Mouse (Mus musculus) midbrain, embryonic 10.5 days (tissue): Measurements from ENCODE around the gene Exoc7. TPM values are rescaled to one million over a fixed set of nuclear protein-coding genes. Genes with fewer than 3 reads are reported as not detected.

ENCODE experiments used
- DNase-seq: peaks from one replicate; pipeline ENCODE4 v3.0.0-alpha.2; 2017; ENCODE audit warnings: low spot score
- H3K27ac ChIP-seq: fragments of 300-500 bp; sonication (generic); replicated peaks from 2 replicates; pipeline ENCODE4 v1.5.1; 2016; ENCODE audit warnings: mild to moderate bottlenecking
- H3K27me3 ChIP-seq: fragments of 300-500 bp; sonication (generic); 2 replicates; pipeline ENCODE4 v1.6.1; 2016; ENCODE audit warnings: low read depth, mild to moderate bottlenecking; ENCODE audit not compliant: poor library complexity, severe bottlenecking
- H3K36me3 ChIP-seq: fragments of 300-500 bp; sonication (generic); 2 replicates; pipeline ENCODE4 v1.6.1; 2016; ENCODE audit warnings: mild to moderate bottlenecking, moderate library complexity
- H3K4me1 ChIP-seq: fragments of 300-500 bp; sonication (generic); 2 replicates; pipeline ENCODE4 v1.6.1; 2016
- H3K4me3 ChIP-seq: fragments of 300-500 bp; sonication (generic); 2 replicates; pipeline ENCODE4 v1.5.1; 2016; ENCODE audit warnings: mild to moderate bottlenecking, moderate library complexity
- H3K9me3 ChIP-seq: fragments of 300-500 bp; sonication (generic); replicated peaks from 2 replicates; pipeline ENCODE4 v1.6.1; 2016; ENCODE audit warnings: mild to moderate bottlenecking
- WGBS: fragments of 180-500 bp; shearing (Covaris S2); methylation state at CpG from one replicate; pipeline ENCODE4 v1.1.7; 2016; 5-methylcytosine and 5-hydroxymethylcytosine counted together
- polyA plus RNA-seq: library from polyadenylated mRNA; unstranded; fragments of >200 nt; fragmentation: Nextera tagmentation; extraction: Ambion mirVana; gene quantifications from 2 replicates; pipeline ENCODE4 v1.2.1, GENCODE M21; 2016

Exoc7 gene
- polyA plus RNA-seq, 1 experiment from 2014 or later = 57.6 TPM

GRCm38 (mm10) chr11:116333526-116334416, 26.7 kb upstream of the Exoc7 start:
- peak overlapping the region; percentile 91 for H3K27ac ChIP-seq
- H3K4me3 ChIP-seq = peak overlapping the region; percentile 71
- H3K27me3 ChIP-seq = peaks cover 65% of the 10 kb centered on the region
- whole genome bisulfite sequencing = 24% methylated on average over 31 of the region's 31 CpGs
- H3K4me1 ChIP-seq = peaks cover 93% of the 10 kb centered on the region
- peak; percentile 30 for DNase-seq
- no peaks in the 10 kb centered on the region for H3K9me3 ChIP-seq
- H3K36me3 ChIP-seq = peaks cover 6% of the 10 kb centered on the region; the same call in 1 of the 2 replicates

- H3K9me3 ChIP-seq = no peaks in the 10 kb centered on the region
- peak overlapping the region; percentile 91 for H3K27ac ChIP-seq
- H3K27me3 ChIP-seq = peaks cover 63% of the 10 kb centered on the region
- H3K36me3 ChIP-seq = no peaks in the 10 kb centered on the region
- WGBS = 75% methylated on average over 3 of the region's 3 CpGs
- no peak for DNase-seq
- H3K4me1 ChIP-seq = peaks cover 94% of the 10 kb centered on the region
- H3K4me3 ChIP-seq = peak overlapping the region; percentile 71
Observed at GRCm38 (mm10) chr11:116332983-116333270, 25.9 kb upstream of the Exoc7 start.

GRCm38 (mm10) chr11:116332232-116332982, 25.4 kb upstream of the Exoc7 start:
- Histone ChIP-seq H3K36me3 (no peaks in the 10 kb centered on the region), H3K27me3 (peaks cover 59% of the 10 kb centered on the region), H3K9me3 (no peaks in the 10 kb centered on the region), H3K4me1 (peaks cover 90% of the 10 kb centered on the region), H3K27ac (peak overlapping the region; percentile 91), H3K4me3 (peak overlapping the region; percentile 71)
- DNase-seq = peak; percentile 75
- 16% methylated on average over 19 of the region's 19 CpGs for WGBS

- Histone ChIP-seq H3K4me3 (0 out of 2 replicates have a peak overlapping the region, but pooled peaks have one; percentile 20), H3K27me3 (peaks cover 47% of the 10 kb centered on the region), H3K36me3 (no peaks in the 10 kb centered on the region), H3K9me3 (no peaks in the 10 kb centered on the region), H3K4me1 (peaks cover 78% of the 10 kb centered on the region), H3K27ac (peak overlapping the region; percentile 86)
- 56% methylated on average over 7 of the region's 7 CpGs for WGBS
- DNase-seq = no peak
Observed at GRCm38 (mm10) chr11:116330211-116330518, 23.1 kb upstream of the Exoc7 start.

GRCm38 (mm10) chr11:116329314-116330210, 22.5 kb upstream of the Exoc7 start:
- Histone ChIP-seq H3K27ac (peak overlapping the region; percentile 86), H3K4me3 (peak overlapping the region; percentile 20; the same call in 1 of the 2 replicates), H3K9me3 (no peaks in the 10 kb centered on the region), H3K27me3 (peaks cover 41% of the 10 kb centered on the region), H3K4me1 (peaks cover 72% of the 10 kb centered on the region), H3K36me3 (no peaks in the 10 kb centered on the region)
- DNase-seq = no peak
- WGBS = 45% methylated on average over 18 of the region's 18 CpGs

GRCm38 (mm10) chr11:116326963-116327603, 20.1 kb upstream of the Exoc7 start:
- H3K36me3 ChIP-seq = no peaks in the 10 kb centered on the region
- WGBS = 66% methylated on average over 7 of the region's 7 CpGs
- no peaks in the 10 kb centered on the region for H3K9me3 ChIP-seq
- H3K4me1 ChIP-seq = peaks cover 47% of the 10 kb centered on the region
- DNase-seq = no peak
- no peak overlapping the region for H3K4me3 ChIP-seq
- H3K27me3 ChIP-seq = peaks cover 18% of the 10 kb centered on the region
- H3K27ac ChIP-seq = peak overlapping the region; percentile 49

- DNase-seq = peak; percentile 88
- WGBS = 2% methylated on average over 41 of the region's 41 CpGs
- Histone ChIP-seq H3K4me1 (peaks cover 29% of the 10 kb centered on the region), H3K9me3 (no peaks in the 10 kb centered on the region), H3K4me3 (peak overlapping the region; percentile 60), H3K27ac (peak overlapping the region; percentile 87), H3K27me3 (peaks cover 48% of the 10 kb centered on the region), H3K36me3 (no peaks in the 10 kb centered on the region)
Observed at GRCm38 (mm10) chr11:116318719-116319659, 12.0 kb upstream of the Exoc7 start.

GRCm38 (mm10) chr11:116312359-116312758, 5.3 kb upstream of the Exoc7 start:
- Histone ChIP-seq H3K4me3 (no peak overlapping the region), H3K4me1 (peaks cover 20% of the 10 kb centered on the region), H3K9me3 (no peaks in the 10 kb centered on the region), H3K27me3 (peaks cover 32% of the 10 kb centered on the region), H3K27ac (0 out of 2 replicates have a peak overlapping the region, but pooled peaks have one; percentile 42), H3K36me3 (no peaks in the 10 kb centered on the region)
- peak; percentile 44 for DNase-seq
- WGBS = 58% methylated on average over 8 of the region's 8 CpGs

GRCm38 (mm10) chr11:116311169-116311568, 4.1 kb upstream of the Exoc7 start:
- Histone ChIP-seq H3K36me3 (no peaks in the 10 kb centered on the region), H3K4me3 (no peak overlapping the region), H3K9me3 (no peaks in the 10 kb centered on the region), H3K27me3 (peaks cover 29% of the 10 kb centered on the region), H3K4me1 (peaks cover 30% of the 10 kb centered on the region), H3K27ac (no peak overlapping the region)
- WGBS = 70% methylated on average over 8 of the region's 8 CpGs
- no peak for DNase-seq

- Histone ChIP-seq H3K27me3 (peaks cover 21% of the 10 kb centered on the region), H3K4me1 (peaks cover 28% of the 10 kb centered on the region), H3K27ac (no peak overlapping the region), H3K4me3 (no peak overlapping the region), H3K36me3 (peaks cover 7% of the 10 kb centered on the region), H3K9me3 (no peaks in the 10 kb centered on the region)
- no peak for DNase-seq
- WGBS = 88% methylated on average over 3 of the region's 3 CpGs
Observed at GRCm38 (mm10) chr11:116309601-116310000, 2.6 kb upstream of the Exoc7 start.

- 93% methylated on average over 12 of the region's 12 CpGs for WGBS
- no peak overlapping the region for H3K4me3 ChIP-seq
- H3K27me3 ChIP-seq = peaks cover 21% of the 10 kb centered on the region
Observed at GRCm38 (mm10) chr11:116307762-116308531, 914 bp upstream of the Exoc7 start.

More at GRCm38 (mm10) chr11:116307762-116308531, 914 bp upstream of the Exoc7 start:
- Histone ChIP-seq H3K27ac (no peak overlapping the region), H3K9me3 (no peaks in the 10 kb centered on the region), H3K4me1 (peaks cover 24% of the 10 kb centered on the region), H3K36me3 (peaks cover 24% of the 10 kb centered on the region)
- DNase-seq = no peak
